Mouse (Mus musculus) heart, embryonic 15.5 days (tissue): ENCODE data around the gene Fn3krp. TPM values are rescaled to one million over a fixed set of nuclear protein-coding genes. Genes with fewer than 3 reads are reported as not detected.

Experiments used
- ATAC-seq: fragments of 200-750 bp; cut with Nextera tagmentation; replicated peaks from 2 replicates; pipeline ENCODE4 v1.8.0; 2017; ENCODE audit warnings: low read depth, moderate TSS enrichment; ENCODE audit not compliant: insufficient number of reproducible peaks, insufficient read depth, low FRiP score
- H3K27ac ChIP-seq: fragments of 300-500 bp; sonication (generic); 2 replicates; pipeline ENCODE4 v1.5.1; 2015; ENCODE audit warnings: mild to moderate bottlenecking, inconsistent platforms
- H3K27me3 ChIP-seq: fragments of 300-500 bp; sonication (generic); 2 replicates; pipeline ENCODE4 v1.6.1; 2015; ENCODE audit warnings: inconsistent platforms
- H3K36me3 ChIP-seq: fragments of 300-500 bp; sonication (generic); 2 replicates; pipeline ENCODE4 v1.6.1; 2015; ENCODE audit warnings: mild to moderate bottlenecking, inconsistent platforms
- H3K4me1 ChIP-seq: fragments of 300-500 bp; sonication (generic); replicated peaks from 2 replicates; pipeline ENCODE4 v1.6.1; 2015; ENCODE audit warnings: inconsistent platforms
- H3K4me2 ChIP-seq: fragments of 300-500 bp; sonication (generic); 2 replicates; pipeline ENCODE4 v1.6.1; 2015; ENCODE audit warnings: inconsistent platforms, mild to moderate bottlenecking, moderate library complexity
- H3K4me3 ChIP-seq: fragments of 300-500 bp; sonication (generic); 2 replicates; pipeline ENCODE4 v1.5.1; 2015; ENCODE audit warnings: mild to moderate bottlenecking, inconsistent platforms
- H3K9ac ChIP-seq: fragments of 300-500 bp; sonication (generic); 2 replicates; pipeline ENCODE4 v1.6.1; 2015; ENCODE audit warnings: mild to moderate bottlenecking, inconsistent platforms
- H3K9me3 ChIP-seq: fragments of 300-500 bp; sonication (generic); replicated peaks from 2 replicates; pipeline ENCODE4 v1.6.1; 2016; ENCODE audit warnings: inconsistent platforms
- WGBS: fragments of 180-500 bp; shearing (Covaris S2); methylation state at CpG from one replicate; pipeline ENCODE4 v1.1.7; 2015; ENCODE audit warnings: mixed read lengths; 5-methylcytosine and 5-hydroxymethylcytosine counted together
- polyA plus RNA-seq: library from polyadenylated mRNA; unstranded; fragments of >200 nt; fragmentation: Nextera tagmentation; extraction: Ambion mirVana; gene quantifications from 2 replicates; pipeline ENCODE4 v1.2.1, GENCODE M21; 2015

The Fn3krp gene
- polyA plus RNA-seq, 1 experiment from 2014 or later, result 5.8 TPM

GRCm38 (mm10) chr11:121417971-121418370, 3.2 kb upstream of the Fn3krp start:
- Histone ChIP-seq H3K9me3 (no peaks in the 10 kb centered on the region), H3K27me3 (no peaks in the 10 kb centered on the region), H3K27ac (no peak overlapping the region), H3K9ac (no peak overlapping the region), H3K4me3 (no peak overlapping the region), H3K36me3 (no peaks in the 10 kb centered on the region), H3K4me1 (peaks cover 21% of the 10 kb centered on the region), H3K4me2 (no peak overlapping the region)
- WGBS, result 76% methylated on average over 5 of the region's 5 CpGs
- ATAC-seq, result no peak

- Histone ChIP-seq H3K4me3 (no peak overlapping the region), H3K9ac (no peak overlapping the region), H3K27me3 (no peaks in the 10 kb centered on the region), H3K36me3 (no peaks in the 10 kb centered on the region), H3K9me3 (no peaks in the 10 kb centered on the region), H3K4me2 (no peak overlapping the region), H3K4me1 (peaks cover 21% of the 10 kb centered on the region), H3K27ac (no peak overlapping the region)
- WGBS, result 45% methylated on average over 2 of the region's 2 CpGs
- no peak for ATAC-seq
These were observed 2.3 kb upstream of the Fn3krp start for GRCm38 (mm10) chr11:121418932-121419331.

DNA sequence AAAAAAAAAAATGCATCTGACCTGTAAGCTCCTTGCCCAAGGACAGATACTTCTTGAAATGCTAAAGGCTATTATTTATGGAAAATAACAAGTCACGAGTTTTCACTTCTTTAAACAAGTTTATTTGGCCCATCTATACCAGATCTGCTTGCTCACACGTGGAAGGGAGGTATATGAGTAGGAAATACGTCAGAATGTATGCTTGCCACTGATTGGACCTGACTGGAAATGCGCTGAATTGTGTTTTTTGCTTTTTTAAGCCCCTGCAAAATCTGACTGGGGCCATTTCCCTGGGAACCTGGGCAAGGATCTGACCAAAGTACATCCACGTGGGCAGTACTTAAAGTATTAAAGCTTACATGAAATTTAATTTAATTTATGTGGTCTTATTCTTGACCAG, 822 bp upstream of the Fn3krp start:
- no peaks in the 10 kb centered on the region for H3K27me3 ChIP-seq
- H3K27ac ChIP-seq, result peak overlapping the region; percentile 85; the same call in 1 of the 2 replicates
- H3K36me3 ChIP-seq, result no peaks in the 10 kb centered on the region
- 52% methylated on average over 5 of the region's 5 CpGs for WGBS
- H3K4me1 ChIP-seq, result peaks cover 13% of the 10 kb centered on the region
- H3K9me3 ChIP-seq, result no peaks in the 10 kb centered on the region
- H3K4me3 ChIP-seq, result peak overlapping the region; percentile 83
- peak overlapping the region; percentile 56 for H3K9ac ChIP-seq
- ATAC-seq, result no peak
- H3K4me2 ChIP-seq, result peak overlapping the region; percentile 88

DNA sequence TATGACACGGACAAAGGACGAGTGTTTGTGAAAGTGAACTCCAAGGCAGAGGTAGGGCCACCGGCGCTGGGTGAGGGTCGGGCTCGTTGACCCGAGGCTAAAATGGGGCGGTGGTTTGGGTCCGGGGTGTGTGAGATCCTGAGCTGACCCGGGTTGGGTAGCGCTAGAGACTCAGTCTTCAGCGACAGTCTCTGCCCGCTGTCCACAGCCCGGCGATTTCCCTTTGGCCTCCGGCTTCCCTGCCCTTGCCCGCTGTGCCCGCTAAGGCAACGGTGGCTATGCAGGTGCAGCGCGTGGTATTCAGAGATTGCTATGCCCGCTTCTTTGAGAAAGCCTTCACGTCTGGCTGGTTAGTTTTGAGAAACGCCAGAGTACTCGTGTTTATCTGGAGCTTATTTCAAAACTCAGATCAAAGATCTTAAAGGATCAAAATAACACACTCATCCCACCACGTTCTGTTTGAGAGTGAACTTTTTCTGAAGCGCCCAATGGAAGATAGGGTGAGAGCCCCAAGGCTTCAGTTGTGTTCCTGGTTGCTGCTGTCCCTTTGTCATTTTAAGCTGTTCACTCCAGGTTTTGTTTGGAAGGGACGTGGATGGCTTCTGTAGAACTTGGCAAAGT, 462 bp downstream of the Fn3krp start:
- Histone ChIP-seq H3K4me1 (peaks cover 13% of the 10 kb centered on the region), H3K36me3 (no peaks in the 10 kb centered on the region), H3K4me3 (peak overlapping the region; percentile 83), H3K9me3 (no peaks in the 10 kb centered on the region), H3K9ac (peak overlapping the region; percentile 81), H3K4me2 (peak overlapping the region; percentile 88), H3K27ac (peak overlapping the region; percentile 82), H3K27me3 (no peaks in the 10 kb centered on the region)
- WGBS, result 1% methylated on average over 28 of the region's 28 CpGs
- ATAC-seq, result no peak; the same call in none of the 2 replicates

GRCm38 (mm10) chr11:121433397-121433796, 12.2 kb downstream of the Fn3krp start:
- H3K9me3 ChIP-seq, result no peaks in the 10 kb centered on the region
- no peak for ATAC-seq
- 46% methylated on average over 4 of the region's 4 CpGs for WGBS

DNA sequence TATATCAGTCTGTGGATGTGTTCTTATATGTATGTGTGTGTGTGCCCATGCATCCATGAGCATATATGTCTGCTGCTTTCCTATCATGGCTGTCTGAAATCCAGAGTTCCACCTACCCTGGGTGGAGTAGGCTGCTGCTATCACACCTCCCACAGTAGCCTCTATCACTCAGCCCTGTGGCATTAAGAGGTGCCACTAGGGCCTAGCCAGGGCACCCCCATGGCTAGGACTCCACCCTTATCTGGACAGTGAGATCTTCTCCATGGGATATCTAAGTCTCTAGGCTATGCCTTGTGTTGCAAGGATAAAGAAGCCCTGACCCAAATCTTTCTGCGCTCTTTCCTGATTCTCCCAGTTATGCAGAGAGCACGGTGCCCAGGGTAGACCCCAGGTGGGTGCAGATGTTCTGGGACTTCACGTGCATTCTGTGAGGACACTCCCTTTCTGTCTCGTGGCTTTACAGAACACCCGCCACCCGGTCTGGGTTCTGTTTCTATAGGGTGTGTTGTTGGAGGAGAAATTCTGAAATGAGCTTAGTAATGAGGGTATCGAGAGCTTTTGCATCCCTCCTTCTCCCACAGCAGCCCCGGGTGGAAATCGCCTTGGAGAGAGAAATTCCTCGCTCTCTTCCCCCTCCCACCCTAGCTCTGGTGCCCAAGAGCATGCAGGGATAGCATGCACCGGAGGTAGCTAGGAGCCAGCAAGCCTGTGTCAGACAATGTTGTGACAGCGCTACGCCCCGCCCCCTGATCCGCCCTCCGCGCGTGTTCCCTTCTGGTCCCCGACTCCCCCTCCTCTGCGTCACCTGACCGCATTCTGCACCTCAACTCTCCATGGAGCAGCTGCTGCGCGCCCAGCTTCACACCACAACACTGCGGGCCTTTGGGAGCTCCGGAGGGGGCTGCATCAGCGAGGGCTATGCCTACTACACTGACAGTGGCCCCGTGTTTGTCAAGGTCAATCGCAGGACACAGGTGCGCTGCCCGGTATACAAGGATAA, 13.3 kb downstream of the Fn3krp start, which contains the start of gene Fn3k:
TSS of gene Fn3k (plus strand) at position 758 of the 1,000 bp plus-strand sequence.
- peak within 1 kb of the TSS; percentile 58 for H3K4me3 ChIP-seq
- H3K9me3 ChIP-seq, result no peaks in the 10 kb centered on the region
- H3K4me2 ChIP-seq, result peak within 1 kb of the TSS; percentile 84
- H3K9ac ChIP-seq, result peak within 1 kb of the TSS; percentile 55
- no peaks in the 10 kb centered on the region for H3K27me3 ChIP-seq
- H3K36me3 ChIP-seq, result peaks cover 11% of the 10 kb centered on the region; the same call in 1 of the 2 replicates
- H3K4me1 ChIP-seq, result peaks cover 31% of the 10 kb centered on the region
- 6% methylated on average over 30 of the region's 30 CpGs for WGBS
- H3K27ac ChIP-seq, result peak within 1 kb of the TSS; percentile 78
- ATAC-seq, result peak; percentile 94

More at GRCm38 (mm10) chr11:121433397-121433796, 12.2 kb downstream of the Fn3krp start:
- H3K4me3 ChIP-seq, result no peak overlapping the region
- no peak overlapping the region for H3K9ac ChIP-seq
- H3K4me2 ChIP-seq, result peak overlapping the region; percentile 84
- peaks cover 22% of the 10 kb centered on the region; the same call in 1 of the 2 replicates for H3K36me3 ChIP-seq
- H3K4me1 ChIP-seq, result peaks cover 31% of the 10 kb centered on the region
- peak overlapping the region; percentile 78 for H3K27ac ChIP-seq
- H3K27me3 ChIP-seq, result no peaks in the 10 kb centered on the region

- WGBS, result 73% methylated on average over 5 of the region's 5 CpGs
- Histone ChIP-seq H3K36me3 (no peaks in the 10 kb centered on the region), H3K9ac (no peak overlapping the region), H3K27me3 (no peaks in the 10 kb centered on the region), H3K4me1 (peaks cover 31% of the 10 kb centered on the region), H3K4me3 (no peak overlapping the region), H3K9me3 (no peaks in the 10 kb centered on the region), H3K4me2 (no peak overlapping the region), H3K27ac (no peak overlapping the region)
- ATAC-seq, result no peak
These were observed 16.0 kb downstream of the Fn3krp start for GRCm38 (mm10) chr11:121437236-121437635.

DNA sequence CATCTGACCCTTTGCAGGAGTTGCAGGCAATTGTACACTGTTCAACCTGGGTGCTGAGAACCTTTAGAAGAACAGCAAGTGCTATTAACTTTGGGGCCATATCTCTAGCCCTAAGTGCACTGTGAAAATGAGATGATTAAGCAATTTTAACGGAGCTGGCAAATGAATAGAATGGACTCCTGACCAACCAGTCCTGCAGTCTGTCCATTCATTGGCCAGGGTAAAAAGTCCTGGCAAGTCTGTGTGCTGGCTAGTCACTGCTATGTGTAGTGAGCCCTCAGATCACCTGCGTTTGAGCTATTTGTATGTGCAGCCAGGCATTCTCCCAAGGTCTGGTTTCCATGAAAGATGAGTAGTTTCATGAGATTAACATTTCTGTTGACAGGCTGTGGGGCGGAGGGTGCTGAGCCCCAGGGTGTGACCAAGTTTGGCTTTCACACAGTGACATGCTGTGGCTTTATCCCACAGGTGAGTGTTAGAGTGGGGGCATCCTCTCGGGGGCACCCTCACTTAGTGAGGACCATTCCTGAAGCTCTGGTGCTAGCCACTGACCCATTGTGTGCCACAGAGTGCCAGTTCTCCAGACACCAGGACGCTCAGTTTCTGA, 18.6 kb downstream of the Fn3krp start:
- Histone ChIP-seq H3K4me2 (no peak overlapping the region), H3K4me1 (peaks cover 9% of the 10 kb centered on the region), H3K27ac (no peak overlapping the region), H3K36me3 (no peaks in the 10 kb centered on the region), H3K27me3 (0 out of 2 replicates have a peak, but pooled peaks cover 3% of the 10 kb centered on the region), H3K4me3 (no peak overlapping the region), H3K9ac (no peak overlapping the region), H3K9me3 (no peaks in the 10 kb centered on the region)
- ATAC-seq, result no peak
- 70% methylated on average over 5 of the region's 5 CpGs for WGBS

DNA sequence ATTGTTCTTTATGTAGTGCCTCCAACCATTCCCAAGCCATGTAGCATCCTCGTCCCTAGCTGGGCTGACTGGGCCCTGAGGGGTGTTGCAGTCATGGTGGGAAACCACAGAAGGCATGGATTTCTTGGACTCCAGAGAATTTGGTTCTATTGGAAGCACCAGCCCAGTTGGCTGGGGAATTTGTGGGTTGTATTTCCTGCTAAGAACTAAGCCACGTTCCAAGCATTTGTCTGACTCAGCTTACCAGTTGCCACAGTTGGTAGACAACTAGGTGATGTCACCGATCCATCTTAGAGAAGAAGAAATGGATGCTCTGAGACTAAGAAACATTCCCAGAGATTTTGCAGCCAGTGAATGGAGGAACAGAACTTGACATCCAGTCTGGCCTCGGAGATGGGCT, 20.5 kb downstream of the Fn3krp start:
- WGBS, result 90% methylated on average over 4 of the region's 4 CpGs
- Histone ChIP-seq H3K36me3 (no peaks in the 10 kb centered on the region), H3K27ac (no peak overlapping the region), H3K4me2 (no peak overlapping the region), H3K9ac (no peak overlapping the region), H3K4me1 (no peaks in the 10 kb centered on the region), H3K9me3 (no peaks in the 10 kb centered on the region), H3K4me3 (no peak overlapping the region), H3K27me3 (0 out of 2 replicates have a peak, but pooled peaks cover 6% of the 10 kb centered on the region)
- ATAC-seq, result no peak

DNA sequence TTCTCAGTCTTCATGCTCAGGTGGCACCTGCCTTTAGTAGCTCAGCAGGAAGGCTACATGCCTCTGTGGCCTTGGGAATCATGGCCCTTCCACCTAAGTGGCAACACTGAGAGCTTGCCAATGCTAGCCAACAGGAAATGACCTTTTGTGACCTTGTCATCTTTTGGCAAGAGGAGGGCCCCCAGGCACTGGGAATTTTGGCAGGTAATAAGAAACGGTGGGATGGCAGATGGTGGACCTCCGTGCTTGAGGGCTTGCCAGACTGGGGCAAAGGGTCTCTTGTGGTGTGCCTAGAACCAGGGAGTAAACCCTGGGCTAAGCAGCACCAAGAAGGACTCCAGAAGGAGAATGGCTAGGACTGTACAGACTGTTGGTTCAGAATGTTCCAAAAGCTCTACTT, 20.9 kb downstream of the Fn3krp start:
- no peak overlapping the region for H3K4me3 ChIP-seq
- no peaks in the 10 kb centered on the region for H3K36me3 ChIP-seq
- H3K4me2 ChIP-seq, result no peak overlapping the region
- no peak overlapping the region for H3K9ac ChIP-seq
- ATAC-seq, result no peak
- H3K27me3 ChIP-seq, result 0 out of 2 replicates have a peak, but pooled peaks cover 6% of the 10 kb centered on the region
- no peaks in the 10 kb centered on the region for H3K9me3 ChIP-seq
- no peak overlapping the region for H3K27ac ChIP-seq
- WGBS, result 59% methylated on average over 2 of the region's 2 CpGs
- no peaks in the 10 kb centered on the region for H3K4me1 ChIP-seq

GRCm38 (mm10) chr11:121451216-121451726, 30.1 kb downstream of the Fn3krp start:
- ATAC-seq, result no peak
- 21% methylated on average over 9 of the region's 9 CpGs for WGBS
- peak overlapping the region; percentile 57 for H3K27ac ChIP-seq

More at GRCm38 (mm10) chr11:121451216-121451726, 30.1 kb downstream of the Fn3krp start:
- no peaks in the 10 kb centered on the region for H3K27me3 ChIP-seq
- peaks cover 16% of the 10 kb centered on the region for H3K4me1 ChIP-seq
- H3K9ac ChIP-seq, result peak overlapping the region; percentile 15; the same call in 1 of the 2 replicates
- H3K4me3 ChIP-seq, result peak overlapping the region; percentile 89
- peak overlapping the region; percentile 67 for H3K4me2 ChIP-seq
- H3K9me3 ChIP-seq, result no peaks in the 10 kb centered on the region
- H3K36me3 ChIP-seq, result 0 out of 2 replicates have a peak, but pooled peaks cover 4% of the 10 kb centered on the region
